Mouse (Mus musculus): Measurements from ENCODE around the gene Cenpa. TPM values are rescaled to one million over a fixed set of nuclear protein-coding genes. Genes with fewer than 3 reads are reported as not detected.

The Cenpa gene
- polyA plus RNA-seq (2015; fragmentation: Illumina TruSeq; extraction: RNeasy Lipid Tissue Mini Kit (QIAGEN cat#74804); ENCODE audit: low read depth, low replicate concordance), result 5.5 TPM

DNA sequence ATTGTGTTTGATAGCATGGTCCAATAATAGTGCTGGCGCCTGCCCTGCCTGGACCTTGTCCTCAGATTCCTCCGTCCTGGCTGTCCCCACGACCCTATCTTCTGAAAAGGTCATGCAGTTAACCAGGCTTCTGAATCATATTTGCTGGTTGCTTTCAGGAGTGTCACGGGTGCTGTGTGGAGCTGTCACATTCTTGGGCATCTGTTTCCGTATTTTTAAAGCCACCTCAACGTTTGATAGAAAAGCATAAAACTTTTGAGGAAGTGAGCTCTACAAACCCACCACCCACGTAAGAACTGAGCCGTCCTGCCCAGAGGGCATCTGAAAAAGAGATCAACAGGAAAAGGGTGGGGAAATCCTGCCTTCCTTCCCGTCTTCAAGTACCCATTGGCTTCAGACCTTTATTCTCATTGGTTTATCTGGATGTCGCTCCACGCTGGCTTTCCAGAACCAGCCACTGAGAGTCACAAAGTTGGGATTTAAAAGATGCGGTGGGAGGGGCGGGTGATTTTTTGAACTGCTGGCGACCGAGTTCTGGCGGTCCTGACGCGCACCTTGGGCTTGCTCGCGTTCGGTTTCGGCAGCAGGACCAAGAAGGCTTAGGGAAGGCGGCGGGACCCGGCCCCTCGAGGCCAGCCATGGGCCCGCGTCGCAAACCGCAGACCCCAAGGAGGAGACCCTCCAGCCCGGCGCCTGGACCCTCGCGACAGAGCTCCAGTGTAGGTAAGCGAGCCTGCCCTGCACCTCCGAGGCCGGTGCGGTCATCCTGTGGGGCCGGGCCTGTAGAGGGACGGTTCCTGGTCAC, at the start of gene Cenpa:
Gene Cenpa, plus strand, starts transcription at position 387 of the 805 bp plus-strand sequence.

DNA sequence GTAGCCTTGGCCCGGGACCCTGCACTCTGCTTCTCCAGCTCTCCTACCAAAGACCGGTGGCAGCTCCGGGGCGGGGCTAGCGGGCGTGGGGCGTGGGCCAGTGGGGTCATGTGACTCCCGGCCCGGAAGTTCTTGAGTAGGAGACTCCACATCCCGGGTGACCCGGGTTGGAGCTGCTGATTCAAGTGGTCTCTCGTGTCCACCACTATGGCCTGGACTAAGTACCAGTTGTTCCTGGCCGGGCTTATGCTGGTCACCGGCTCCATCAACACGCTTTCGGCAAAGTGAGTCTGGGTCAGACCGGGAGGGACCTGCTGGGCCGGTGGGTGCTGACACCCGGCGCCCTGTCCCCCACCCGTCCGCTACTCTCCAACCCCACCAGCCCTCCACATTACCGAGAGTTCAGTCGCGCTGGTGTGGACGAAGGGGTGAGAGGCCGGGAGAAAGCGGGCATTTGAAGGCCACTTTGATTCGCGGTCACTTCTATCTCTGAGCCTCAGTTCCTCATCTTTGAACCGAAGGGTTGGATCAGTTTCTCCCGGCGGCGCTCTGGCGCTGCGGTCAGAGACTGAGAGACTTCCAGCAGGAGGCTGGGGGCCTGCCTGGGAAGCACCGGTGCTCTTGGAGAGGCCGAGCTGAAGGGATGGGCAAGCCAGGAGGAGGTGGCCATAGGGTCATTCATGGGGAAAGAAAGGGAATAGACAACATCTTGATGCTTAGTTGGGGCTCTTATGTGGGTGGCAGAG, 18.6 kb upstream of the Cenpa start, which contains the start of gene Slc35f6:
Gene Slc35f6, plus strand, starts transcription at position 119 of the 746 bp plus-strand sequence.

DNA sequence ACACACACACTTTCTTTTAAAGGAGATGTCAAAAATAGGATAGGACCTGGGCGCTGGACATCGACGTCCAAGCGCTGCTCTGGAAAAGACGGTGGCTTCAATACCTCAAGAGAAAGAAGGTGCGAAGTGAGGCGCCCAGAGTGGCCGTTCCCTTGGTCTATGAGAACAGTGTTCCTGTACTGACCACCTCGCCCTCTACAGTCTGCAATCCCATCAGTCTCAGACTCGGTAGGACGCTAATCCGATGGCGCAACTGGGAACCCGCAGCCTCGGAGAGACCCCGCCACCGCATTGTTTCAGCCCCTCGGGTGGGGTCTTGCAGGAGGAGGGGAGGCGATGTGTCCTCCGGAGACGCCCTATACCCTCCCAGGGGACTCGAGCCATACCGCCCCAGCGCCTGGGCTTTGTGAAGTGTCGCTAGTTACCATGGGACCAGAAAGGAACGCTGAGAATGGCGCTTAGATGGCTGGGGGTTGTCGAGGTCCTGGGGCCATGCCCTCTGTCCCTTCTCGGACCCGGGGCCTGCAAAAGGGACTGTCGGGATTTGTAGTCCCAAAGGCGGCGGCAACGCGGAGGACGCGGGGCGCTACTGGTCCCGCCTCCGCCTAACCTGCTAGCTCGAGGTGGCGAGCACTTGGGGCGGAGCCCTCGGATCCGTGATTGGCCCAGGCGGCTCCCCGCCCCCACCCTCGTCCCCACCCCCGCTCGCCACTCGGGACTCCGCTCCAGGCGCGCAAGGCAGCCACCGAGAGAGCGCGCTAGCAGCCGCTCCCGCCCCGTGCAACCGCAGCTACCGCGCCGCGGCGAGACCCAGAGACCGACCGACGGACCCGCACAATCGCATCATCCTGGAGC, 44.8 kb downstream of the Cenpa start, which contains the start of gene Dpysl5:
Gene Dpysl5, plus strand, starts transcription at position 418 of the 855 bp plus-strand sequence.

Other genes starting within 250 kb of the Cenpa start
- gene Otof, start 204.8 kb upstream of the Cenpa start, polyA plus RNA-seq (2015; fragmentation: Illumina TruSeq; extraction: RNeasy Lipid Tissue Mini Kit (QIAGEN cat#74804); ENCODE audit: low read depth, low replicate concordance), result 6.8 TPM
- 2.0 TPM for gene 1700001C02Rik, start 200.7 kb upstream of the Cenpa start, polyA plus RNA-seq (2015; fragmentation: Illumina TruSeq; extraction: RNeasy Lipid Tissue Mini Kit (QIAGEN cat#74804); ENCODE audit: low read depth, low replicate concordance)
- not detected for gene Cib4, start 120.9 kb upstream of the Cenpa start, polyA plus RNA-seq (2015; fragmentation: Illumina TruSeq; extraction: RNeasy Lipid Tissue Mini Kit (QIAGEN cat#74804); ENCODE audit: low read depth, low replicate concordance)
- gene Kcnk3, start 78.6 kb upstream of the Cenpa start, polyA plus RNA-seq (2015; fragmentation: Illumina TruSeq; extraction: RNeasy Lipid Tissue Mini Kit (QIAGEN cat#74804); ENCODE audit: low read depth, low replicate concordance), result 13.8 TPM
- gene Slc35f6, start 18.8 kb upstream of the Cenpa start, polyA plus RNA-seq (2015; fragmentation: Illumina TruSeq; extraction: RNeasy Lipid Tissue Mini Kit (QIAGEN cat#74804); ENCODE audit: low read depth, low replicate concordance), result 30.4 TPM
- 14.7 TPM for gene Dpysl5, start 44.8 kb downstream of the Cenpa start, polyA plus RNA-seq (2015; fragmentation: Illumina TruSeq; extraction: RNeasy Lipid Tissue Mini Kit (QIAGEN cat#74804); ENCODE audit: low read depth, low replicate concordance)
- 236 TPM for gene Mapre3, start 147.9 kb downstream of the Cenpa start, polyA plus RNA-seq (2015; fragmentation: Illumina TruSeq; extraction: RNeasy Lipid Tissue Mini Kit (QIAGEN cat#74804); ENCODE audit: low read depth, low replicate concordance)
- gene Tmem214, start 201.2 kb downstream of the Cenpa start, polyA plus RNA-seq (2015; fragmentation: Illumina TruSeq; extraction: RNeasy Lipid Tissue Mini Kit (QIAGEN cat#74804); ENCODE audit: low read depth, low replicate concordance), result 48.4 TPM
- gene Agbl5, start 221.9 kb downstream of the Cenpa start, polyA plus RNA-seq (2015; fragmentation: Illumina TruSeq; extraction: RNeasy Lipid Tissue Mini Kit (QIAGEN cat#74804); ENCODE audit: low read depth, low replicate concordance), result 11.1 TPM
- 148 TPM for gene Ost4, start 241.0 kb downstream of the Cenpa start, polyA plus RNA-seq (2015; fragmentation: Illumina TruSeq; extraction: RNeasy Lipid Tissue Mini Kit (QIAGEN cat#74804); ENCODE audit: low read depth, low replicate concordance)
- gene Emilin1, start 246.6 kb downstream of the Cenpa start, polyA plus RNA-seq (2015; fragmentation: Illumina TruSeq; extraction: RNeasy Lipid Tissue Mini Kit (QIAGEN cat#74804); ENCODE audit: low read depth, low replicate concordance), result 2.1 TPM